Mouse (Mus musculus) thymus, postnatal 14 days (tissue): ENCODE measurements around the gene Olfr434.
A peak's percentile ranks its signal among the peaks of the same experiment; 100 is the strongest.
"Not testable (repeated sequence)": the region's sequence is repeated elsewhere in the genome, so short reads cannot be mapped to it uniquely, and the experiment has no call there.

ENCODE experiments used
- DNase-seq: peaks from one replicate; pipeline ENCODE4 v3.0.0; 2021

Gene Olfr434

GRCm38 (mm10) chr6:43212873-43213272, at the start of gene Olfr434:
Olfr434 (plus strand) TSS chr6:43213021.
- DNase-seq: not testable (repeated sequence)

GRCm38 (mm10) chr6:43167246-43167645, 45.6 kb upstream of the Olfr434 start:
- DNase-seq: no peak

DNA sequence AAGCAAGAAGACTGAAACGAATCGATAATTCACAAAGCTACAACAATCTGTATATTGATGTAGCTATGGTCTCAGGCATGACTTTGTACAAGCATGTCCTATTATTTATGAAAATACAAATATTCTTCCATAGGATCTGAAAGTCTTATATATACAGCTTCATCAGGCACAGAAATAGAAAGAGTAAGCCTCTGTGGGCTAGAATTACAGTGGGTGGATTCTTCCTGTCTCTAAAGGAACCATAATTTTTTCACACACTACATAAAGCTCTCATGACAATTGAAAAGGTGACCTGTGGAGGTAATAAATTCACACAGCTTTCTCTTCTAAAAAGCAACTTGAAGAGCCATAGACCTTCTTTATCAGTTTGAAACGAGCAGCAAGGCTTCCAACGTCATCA, 41.0 kb upstream of the Olfr434 start, which contains the start of gene Olfr13:
Olfr13 (plus strand) TSS at position 301 of the 400 bp plus-strand sequence.
- no peak for DNase-seq

- no peak for DNase-seq
Measured at GRCm38 (mm10) chr6:43178129-43178528, 34.7 kb upstream of the Olfr434 start.

GRCm38 (mm10) chr6:43178584-43179501, 34.0 kb upstream of the Olfr434 start:
- DNase-seq: no peak

GRCm38 (mm10) chr6:43190986-43191385, 21.8 kb upstream of the Olfr434 start:
- no peak for DNase-seq

DNA sequence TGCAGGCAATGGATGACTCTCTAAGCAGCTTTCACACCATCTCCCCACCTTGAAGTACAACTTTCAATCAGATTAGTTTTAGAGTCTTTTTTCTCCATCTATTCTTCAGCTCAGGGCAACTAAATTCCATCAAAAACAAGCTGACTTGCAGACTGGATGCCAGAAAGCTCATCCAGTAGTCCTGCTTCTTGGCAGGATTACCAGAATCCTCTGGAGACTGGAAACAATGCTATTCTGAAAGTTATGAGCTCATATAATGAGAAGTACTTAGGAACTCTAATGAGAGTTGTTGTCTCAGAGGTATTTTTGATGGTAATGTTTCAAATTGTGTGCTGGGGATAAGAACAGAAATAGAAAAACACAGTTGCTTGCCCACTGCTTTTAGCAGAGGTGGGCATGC, 16.0 kb upstream of the Olfr434 start, which contains the start of gene Olfr435:
Olfr435 (plus strand) TSS at position 366 of the 400 bp plus-strand sequence.
- no peak for DNase-seq

GRCm38 (mm10) chr6:43198094-43198493, 14.7 kb upstream of the Olfr434 start:
- no peak for DNase-seq

- DNase-seq: no peak
Measured at GRCm38 (mm10) chr6:43202786-43203185, 10.0 kb upstream of the Olfr434 start.

DNA sequence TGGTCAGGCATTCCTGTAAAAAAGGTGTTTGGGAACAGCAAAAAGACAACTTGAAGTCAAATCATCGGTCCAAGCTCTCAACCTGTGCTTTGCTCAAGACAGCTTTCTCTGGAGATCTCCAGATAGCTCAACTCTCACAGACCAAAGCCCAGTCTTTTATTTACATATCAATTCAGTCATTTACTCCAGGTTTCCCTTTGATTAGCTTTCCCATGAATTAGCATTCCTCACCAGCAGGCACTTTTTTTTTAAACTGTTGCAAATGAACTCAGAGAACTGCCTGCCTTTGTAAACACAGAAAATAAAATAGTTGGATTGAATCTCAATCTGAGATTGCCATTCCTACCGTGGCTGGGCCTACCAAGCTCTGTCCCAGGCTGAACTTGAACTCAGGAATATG, 7.5 kb upstream of the Olfr434 start:
- no peak for DNase-seq

- DNase-seq: not testable (repeated sequence)
Measured at GRCm38 (mm10) chr6:43231255-43231654, 18.4 kb downstream of the Olfr434 start, which contains the start of gene Olfr47. Olfr47 (plus strand) TSS chr6:43231529.

DNA sequence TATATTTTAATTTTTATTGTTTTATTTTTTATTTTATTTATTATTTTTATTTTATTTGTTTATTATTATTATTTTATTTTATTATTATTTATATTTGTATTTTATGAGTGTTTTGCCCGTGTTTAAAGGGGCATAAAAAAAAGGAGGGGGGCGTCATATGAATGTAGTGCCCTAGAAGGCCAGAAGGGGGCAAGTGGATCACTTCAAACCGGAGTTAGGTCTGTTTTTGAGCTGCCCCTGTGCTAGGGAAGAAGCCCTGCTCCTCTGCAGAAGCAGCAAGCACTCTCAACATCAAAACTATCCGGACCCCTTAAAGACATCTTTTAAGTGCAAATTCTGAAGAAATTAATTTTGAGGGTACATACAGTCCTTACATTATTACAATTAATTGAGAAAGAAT, 29.2 kb downstream of the Olfr434 start:
- DNase-seq: peak; percentile 41

DNA sequence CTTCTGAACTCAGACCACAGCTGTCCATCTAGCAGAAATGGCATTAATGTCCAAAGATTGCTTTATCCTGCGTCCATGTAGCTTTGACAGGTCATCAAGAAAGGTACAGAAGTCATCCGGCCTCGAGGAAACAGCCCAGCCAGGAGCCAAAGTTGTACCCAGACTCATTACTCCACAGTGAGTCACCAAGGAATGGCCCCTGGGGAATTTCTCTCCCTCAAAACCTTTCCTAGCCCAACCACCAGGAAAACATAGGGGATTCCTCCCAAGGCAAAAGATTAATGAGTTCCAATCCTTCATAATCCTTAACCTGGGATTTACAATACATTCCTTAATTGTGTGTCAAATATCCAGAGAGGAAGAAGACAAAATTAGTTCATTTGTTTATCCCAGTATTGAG, 34.6 kb downstream of the Olfr434 start:
- no peak for DNase-seq

DNA sequence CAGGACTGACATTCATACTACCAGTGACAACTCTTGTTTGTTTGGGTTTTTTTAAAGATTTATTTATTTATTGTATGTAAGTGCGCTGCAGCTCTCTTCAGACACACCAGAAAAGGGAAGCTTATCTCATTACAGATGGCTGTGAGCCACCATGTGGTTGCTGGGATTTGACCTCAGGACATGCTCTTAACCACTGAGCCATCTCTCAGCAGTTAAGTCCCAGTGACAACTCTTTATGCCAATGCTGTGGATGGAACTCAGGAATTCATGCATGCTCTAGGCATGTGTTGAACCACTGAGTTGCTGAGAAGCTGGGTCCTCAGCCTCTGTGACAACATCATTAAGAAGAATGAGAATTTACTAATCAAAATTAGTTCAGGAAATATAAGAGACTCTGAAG, 40.2 kb downstream of the Olfr434 start:
- no peak for DNase-seq

DNA sequence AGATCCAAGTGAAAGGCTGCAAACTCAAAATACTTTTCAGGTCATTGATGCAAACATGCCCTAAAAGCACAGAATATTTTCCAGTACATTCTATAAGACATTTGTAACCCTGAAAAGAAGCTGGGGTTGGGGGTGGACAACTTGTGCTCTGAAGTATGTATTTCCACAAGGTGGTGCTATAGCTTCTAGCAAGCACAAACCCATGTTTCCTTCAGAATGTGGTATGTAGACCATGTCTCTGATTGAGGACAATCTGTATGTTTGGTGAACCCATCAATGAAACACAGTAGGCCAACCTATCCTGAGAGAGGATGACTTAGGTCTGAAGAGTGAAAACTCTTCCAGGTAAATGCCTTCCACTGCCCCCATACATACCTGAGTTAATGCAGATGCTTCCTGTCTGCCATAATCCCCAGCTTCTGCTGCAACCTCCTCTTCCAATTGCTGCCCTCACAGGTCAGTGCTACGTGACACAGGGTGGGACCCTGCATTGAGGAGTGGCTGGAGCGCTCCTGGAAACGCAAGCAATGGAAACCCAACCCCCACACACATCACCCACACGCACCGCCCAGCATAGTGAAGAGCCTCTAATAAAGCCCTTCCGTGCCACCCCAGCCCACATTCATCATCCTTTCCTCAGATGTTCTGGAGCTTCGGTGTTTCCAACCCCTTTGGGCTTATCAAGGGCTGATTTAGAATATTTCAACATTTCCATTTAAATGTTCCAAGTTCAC, 41.5 kb downstream of the Olfr434 start:
- peak; percentile 14 for DNase-seq

DNA sequence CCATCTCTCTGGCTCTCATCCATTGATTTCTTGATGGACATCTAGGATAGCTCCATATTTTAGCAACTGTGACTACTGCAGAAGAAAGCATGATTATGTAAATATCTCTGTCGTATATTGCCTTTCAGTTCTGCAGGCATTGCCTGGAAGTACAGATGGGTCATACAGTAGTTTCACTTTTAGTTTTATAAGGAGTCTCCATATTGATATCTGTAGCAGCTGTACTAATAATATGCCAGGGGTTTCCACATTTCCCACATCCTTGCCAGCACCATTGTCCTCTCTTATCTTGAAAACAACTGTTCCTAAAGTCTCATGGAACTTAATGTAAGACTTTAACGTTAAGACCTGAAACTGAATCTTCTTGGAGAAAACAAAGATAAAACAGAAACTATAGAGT, 47.9 kb downstream of the Olfr434 start:
- no peak for DNase-seq

GRCm38 (mm10) chr6:43265363-43266041, 52.7 kb downstream of the Olfr434 start, which contains the start of gene Arhgef5:
Arhgef5 (plus strand) TSS chr6:43265582.
- peak; percentile 63 for DNase-seq

- peak; percentile 31 for DNase-seq
Measured at GRCm38 (mm10) chr6:43266356-43266755, 53.5 kb downstream of the Olfr434 start.
